Mouse (Mus musculus) large intestine, adult 2 months (tissue): Measurements from ENCODE around the gene Ttc30b. TPM values are rescaled to one million over a fixed set of nuclear protein-coding genes. Genes with fewer than 3 reads are reported as not detected.
"Not testable (repeated sequence)": the region's sequence is repeated elsewhere in the genome, so short reads cannot be mapped to it uniquely, and the experiment has no call there.

Experiments used
- DNase-seq: peaks from one replicate; pipeline ENCODE4 v3.0.0-alpha.2; 2012; ENCODE audit warnings: low read depth, low spot score
- WGBS: fragments of 180-500 bp; shearing (Covaris S2); methylation state at CpG from one replicate; pipeline ENCODE4 v1.1.7; 2018; 5-methylcytosine and 5-hydroxymethylcytosine counted together
- polyA plus RNA-seq: library from polyadenylated mRNA; depleted of rRNA; stranded (reverse); fragments of >200 nt; gene quantifications from 2 replicates; pipeline ENCODE4 v1.2.3, GENCODE M21; 2012; rRNA removed

The Ttc30b gene
- 3.1 and 4.7 TPM in 2 replicates for polyA plus RNA-seq

DNA sequence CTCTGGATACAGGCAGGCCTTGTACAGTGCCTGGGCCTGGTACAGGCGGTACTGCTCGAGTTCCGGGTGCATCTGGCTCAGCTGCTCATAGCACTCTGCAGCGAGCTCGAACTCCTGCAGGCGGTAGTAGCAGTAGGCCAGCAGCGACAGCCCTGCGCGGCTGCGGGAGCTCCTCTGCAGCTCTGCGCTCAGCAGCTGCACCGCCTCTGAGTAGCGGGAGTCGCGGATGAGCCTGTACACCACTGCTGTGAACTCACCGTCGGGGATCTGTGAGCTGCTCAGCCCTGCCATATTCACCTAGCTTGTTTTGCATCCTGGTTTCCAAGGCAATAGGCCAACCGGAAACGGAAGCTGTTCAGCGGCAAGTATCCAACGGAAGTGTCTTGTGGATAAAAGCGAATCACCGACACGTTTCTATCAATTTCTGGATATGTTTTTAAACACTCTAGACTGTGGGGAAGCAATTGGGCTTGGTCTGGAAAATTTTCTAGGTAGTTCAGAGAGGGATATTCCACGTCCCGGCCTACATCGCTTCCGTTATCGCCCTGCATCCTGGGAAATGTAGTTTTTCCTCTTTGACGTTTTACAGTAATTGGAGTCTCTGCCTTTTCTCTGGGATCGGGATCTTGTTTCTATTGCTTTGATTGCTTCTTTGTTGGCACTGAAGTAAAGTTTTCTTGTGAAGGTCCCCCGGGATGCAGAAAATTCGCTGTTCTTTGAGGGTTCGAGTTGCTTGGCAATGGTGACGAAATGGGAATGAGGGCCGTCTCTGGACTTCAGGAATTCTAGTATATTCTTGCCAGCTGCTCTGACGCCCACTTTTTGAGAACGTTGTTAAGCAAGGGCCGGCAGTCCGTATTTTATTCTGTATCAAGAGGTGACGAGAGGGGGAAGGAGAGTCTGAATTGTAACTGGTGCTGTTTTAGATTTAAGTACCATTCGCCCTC is at the start of gene Ttc30b:
Gene Ttc30b (minus strand): TSS at position 469 of the 947 bp plus-strand sequence.
- 3% methylated on average over 41 of the region's 42 CpGs for WGBS
- DNase-seq: peak; percentile 80

- WGBS: 62% methylated on average over 9 of the region's 9 CpGs
- DNase-seq: no peak
Measured at GRCm38 (mm10) chr2:75987739-75988138, 49.4 kb upstream of the Ttc30b start.

GRCm38 (mm10) chr2:75985124-75985523 is 46.7 kb upstream of the Ttc30b start:
- WGBS: 4% methylated on average over 2 of the region's 2 CpGs
- no peak for DNase-seq

DNA sequence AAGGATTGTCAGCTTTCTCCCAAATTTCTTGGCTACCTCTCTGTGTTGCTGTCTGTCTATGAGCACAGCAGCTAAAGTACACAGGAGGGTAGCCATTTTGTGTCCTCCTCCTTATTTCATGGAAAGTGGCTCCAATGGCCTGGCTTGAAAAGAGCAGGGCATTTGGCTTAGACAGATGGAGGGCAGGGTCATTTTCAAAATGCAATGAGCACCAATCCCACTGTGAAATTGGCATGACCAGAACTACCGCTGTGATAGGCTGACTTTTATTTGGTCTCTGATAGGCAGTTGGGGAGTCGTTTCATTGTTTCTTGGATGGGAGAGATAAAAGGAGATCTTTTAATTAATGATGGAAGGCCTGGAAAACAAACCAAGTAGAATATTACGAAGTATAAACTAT is 45.5 kb upstream of the Ttc30b start:
- DNase-seq: no peak
- 83% methylated on average over 3 of the region's 3 CpGs for WGBS

DNA sequence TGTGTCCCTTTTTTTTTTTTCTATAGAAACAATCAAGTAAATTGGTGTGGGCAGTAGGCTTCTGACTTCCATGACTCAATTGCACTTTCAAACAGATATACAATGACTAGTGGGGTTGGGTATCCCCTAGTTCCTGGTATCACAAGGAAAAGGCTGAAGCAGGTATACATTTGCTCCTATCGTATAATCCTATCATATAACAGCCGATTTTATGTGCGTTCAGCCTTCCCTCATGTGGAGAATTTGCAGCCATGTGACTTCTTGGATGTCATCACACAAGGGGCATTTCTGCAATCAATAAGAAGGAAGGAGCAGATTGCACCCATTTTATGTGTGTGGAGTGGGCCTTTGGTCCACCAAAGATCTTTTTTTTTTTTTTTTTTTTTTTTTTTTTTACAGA is 44.7 kb upstream of the Ttc30b start:
- 97% methylated on average over 3 of the region's 3 CpGs for WGBS
- DNase-seq: no peak

DNA sequence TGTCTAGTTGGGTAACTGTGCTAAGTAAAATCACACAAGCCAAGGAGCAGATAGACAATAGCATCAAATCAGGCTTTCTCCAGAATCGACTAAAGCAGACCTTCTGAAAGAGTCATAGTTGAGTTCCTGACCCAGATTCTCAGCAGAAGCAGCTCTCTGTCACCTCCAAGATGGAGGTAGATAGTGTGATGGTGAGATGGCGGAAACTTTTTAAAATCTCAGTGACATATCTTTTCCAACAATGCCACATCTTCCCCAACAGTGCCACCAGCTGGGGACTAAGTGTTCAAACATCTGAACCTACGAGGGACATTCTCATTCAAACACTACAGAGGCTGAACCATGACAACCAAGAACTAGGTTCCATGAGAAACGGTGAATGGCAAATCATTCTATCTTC is 44.2 kb upstream of the Ttc30b start:
- WGBS: 98% methylated on average over 4 of the region's 4 CpGs
- DNase-seq: no peak

DNA sequence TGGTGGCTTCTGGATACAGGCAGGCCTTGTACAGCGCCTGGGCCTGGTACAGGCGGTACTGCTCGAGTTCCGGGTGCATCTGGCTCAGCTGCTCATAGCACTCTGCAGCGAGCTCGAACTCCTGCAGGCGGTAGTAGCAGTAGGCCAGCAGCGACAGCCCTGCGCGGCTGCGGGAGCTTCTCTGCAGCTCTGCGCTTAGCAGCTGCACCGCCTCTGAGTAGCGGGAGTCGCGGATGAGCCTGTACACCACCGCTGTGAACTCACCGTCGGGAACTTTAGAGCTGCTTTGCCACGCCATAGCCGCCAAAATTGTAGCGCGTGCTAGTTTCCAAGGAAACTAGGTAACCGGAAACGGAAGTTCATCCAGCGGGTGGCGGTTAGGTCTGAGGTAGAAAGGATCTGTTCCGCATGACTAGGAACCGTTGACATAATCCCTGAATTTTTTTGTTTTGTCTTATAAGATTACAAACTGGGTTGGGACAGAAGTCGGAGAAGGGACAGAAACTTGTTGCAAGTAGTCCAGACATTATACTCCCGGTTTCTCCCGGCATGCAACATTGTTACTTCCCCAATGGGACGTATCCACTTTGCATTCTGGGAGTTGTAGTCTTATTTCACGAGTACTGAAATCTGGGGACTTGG is 43.2 kb upstream of the Ttc30b start, which contains the start of gene Ttc30a1:
Gene Ttc30a1 (minus strand): TSS at position 528 of the 642 bp plus-strand sequence.
- peak; percentile 92 for DNase-seq
- WGBS: 4% methylated on average over 34 of the region's 34 CpGs

- WGBS: 95% methylated on average over 13 of the region's 13 CpGs
- DNase-seq: not testable (repeated sequence)
Measured at GRCm38 (mm10) chr2:75980933-75981439, 42.6 kb upstream of the Ttc30b start.

DNA sequence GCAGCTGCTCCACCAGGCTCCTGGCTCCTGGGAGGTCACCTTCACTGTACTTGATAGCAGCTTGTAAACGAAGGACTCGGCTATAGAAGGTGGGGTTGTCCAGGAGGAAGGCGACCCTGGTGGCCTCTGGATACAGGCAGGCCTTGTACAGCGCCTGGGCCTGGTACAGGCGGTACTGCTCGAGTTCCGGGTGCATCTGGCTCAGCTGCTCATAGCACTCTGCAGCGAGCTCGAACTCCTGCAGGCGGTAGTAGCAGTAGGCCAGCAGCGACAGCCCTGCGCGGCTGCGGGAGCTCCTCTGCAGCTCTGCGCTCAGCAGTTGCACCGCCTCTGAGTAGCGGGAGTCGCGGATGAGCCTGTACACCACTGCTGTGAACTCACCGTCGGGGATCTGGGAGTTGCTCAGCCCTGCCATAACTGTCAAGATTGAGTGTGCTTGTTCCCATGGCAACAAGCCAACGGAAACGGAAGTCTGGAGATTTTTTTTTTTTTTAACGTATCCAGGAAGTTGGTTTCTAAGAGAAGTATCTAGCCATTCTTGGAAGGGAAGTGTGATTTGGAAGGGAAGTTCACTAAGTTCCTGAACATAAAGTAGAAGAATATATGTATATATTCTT is 39.5 kb upstream of the Ttc30b start, which contains the start of gene Ttc30a2:
Gene Ttc30a2 (minus strand): TSS at position 419 of the 617 bp plus-strand sequence.
- not testable (repeated sequence) for DNase-seq
- WGBS: 60% methylated on average over 23 of the region's 24 CpGs

GRCm38 (mm10) chr2:75976070-75976469 is 37.7 kb upstream of the Ttc30b start:
- WGBS: 81% methylated on average over 2 of the region's 2 CpGs
- DNase-seq: not testable (repeated sequence)

DNA sequence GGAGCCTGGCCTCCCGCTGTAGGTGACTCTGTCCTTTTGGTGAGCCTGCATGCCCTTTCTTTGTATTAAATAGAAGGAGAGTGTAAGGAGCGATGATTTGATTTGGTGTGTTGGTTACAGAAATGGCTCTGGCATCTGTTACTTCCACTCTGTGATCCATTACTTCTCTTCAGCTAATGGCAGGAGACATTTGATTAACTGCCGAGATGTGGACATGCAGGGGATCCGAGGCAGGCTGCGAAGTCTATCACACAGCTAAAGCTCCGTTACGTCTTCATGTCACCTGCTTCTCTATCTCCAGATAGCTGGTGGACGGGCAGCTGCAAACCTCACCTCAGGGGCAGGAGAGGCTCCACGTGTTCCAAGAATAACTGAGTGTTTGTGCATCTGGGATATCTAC is 35.7 kb upstream of the Ttc30b start:
- WGBS: 80% methylated on average over 9 of the region's 9 CpGs
- no peak for DNase-seq

GRCm38 (mm10) chr2:75964972-75965371 is 26.6 kb upstream of the Ttc30b start:
- 16% methylated on average over 5 of the region's 5 CpGs for WGBS
- DNase-seq: no peak

GRCm38 (mm10) chr2:75964512-75964911 is 26.1 kb upstream of the Ttc30b start:
- 6% methylated on average over 14 of the region's 14 CpGs for WGBS
- DNase-seq: no peak

GRCm38 (mm10) chr2:75964051-75964450 is 25.7 kb upstream of the Ttc30b start:
- 40% methylated on average over 5 of the region's 5 CpGs for WGBS
- DNase-seq: no peak

- DNase-seq: no peak
Measured at GRCm38 (mm10) chr2:75963211-75963840, 24.9 kb upstream of the Ttc30b start.

GRCm38 (mm10) chr2:75960366-75961330 is 22.3 kb upstream of the Ttc30b start:
- DNase-seq: no peak
- 52% methylated on average over 15 of the region's 15 CpGs for WGBS

More at GRCm38 (mm10) chr2:75963211-75963840, 24.9 kb upstream of the Ttc30b start:
- 88% methylated on average over 10 of the region's 10 CpGs for WGBS

DNA sequence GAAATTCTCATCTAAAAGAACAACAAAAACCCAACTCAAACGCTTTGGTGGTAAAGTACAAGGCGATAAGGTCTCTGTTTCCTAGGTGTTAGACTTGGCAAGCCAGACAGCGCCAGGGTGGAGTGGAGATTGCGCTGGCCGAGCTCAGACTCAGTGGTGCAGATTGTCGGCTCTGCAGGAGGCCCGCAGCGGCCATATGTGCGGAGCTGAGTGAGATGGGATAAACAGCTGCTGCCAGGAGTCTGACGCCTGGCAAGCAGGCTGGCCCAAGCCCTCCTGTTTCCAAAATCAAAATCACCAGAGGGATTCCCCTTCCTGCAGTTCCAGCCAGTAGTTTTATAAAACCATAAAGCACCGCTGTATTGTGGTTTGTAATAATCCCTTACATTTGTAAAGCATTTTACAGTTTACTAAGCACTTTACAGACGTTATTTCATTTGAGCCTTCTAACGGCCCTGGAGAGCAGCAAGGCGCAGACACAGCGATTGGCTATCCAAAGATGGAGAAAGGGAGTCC is 21.5 kb upstream of the Ttc30b start:
- no peak for DNase-seq
- WGBS: 21% methylated on average over 15 of the region's 15 CpGs

- WGBS: 27% methylated on average over 18 of the region's 18 CpGs
- DNase-seq: no peak
Measured at GRCm38 (mm10) chr2:75959183-75959849, 20.9 kb upstream of the Ttc30b start.
